Mouse (Mus musculus) neutrophil, adult 5-6 weeks (primary cell): Measurements from ENCODE around the gene Erbin. TPM values are rescaled to one million over a fixed set of nuclear protein-coding genes. Genes with fewer than 3 reads are reported as not detected.
A peak's percentile ranks its signal among the peaks of the same experiment; 100 is the strongest.

Experiments used
- ATAC-seq: fragments of 151-379, 151-347 bp; 2 replicates; pipeline ENCODE4 v1.8.0; 2017; ENCODE audit warnings: mild to moderate bottlenecking, moderate TSS enrichment; ENCODE audit not compliant: insufficient number of reproducible peaks, poor library complexity, low FRiP score, severe bottlenecking; ENCODE audit errors: extremely low read depth
- total RNA-seq: library from RNA; stranded (forward); fragments of 200-1000 nt; gene quantifications from 2 replicates; pipeline ENCODE4 v1.2.3, GENCODE M21; 2017

The Erbin gene
- total RNA-seq: 160 and 170 TPM in 2 replicates

GRCm38 (mm10) chr13:103920261-103920932 lies at the start of gene Erbin:
TSS of gene Erbin (minus strand) at chr13:103920514.
- ATAC-seq: peak; percentile 47

GRCm38 (mm10) chr13:103969912-103970311 lies 49.6 kb upstream of the Erbin start:
- no peak for ATAC-seq

DNA sequence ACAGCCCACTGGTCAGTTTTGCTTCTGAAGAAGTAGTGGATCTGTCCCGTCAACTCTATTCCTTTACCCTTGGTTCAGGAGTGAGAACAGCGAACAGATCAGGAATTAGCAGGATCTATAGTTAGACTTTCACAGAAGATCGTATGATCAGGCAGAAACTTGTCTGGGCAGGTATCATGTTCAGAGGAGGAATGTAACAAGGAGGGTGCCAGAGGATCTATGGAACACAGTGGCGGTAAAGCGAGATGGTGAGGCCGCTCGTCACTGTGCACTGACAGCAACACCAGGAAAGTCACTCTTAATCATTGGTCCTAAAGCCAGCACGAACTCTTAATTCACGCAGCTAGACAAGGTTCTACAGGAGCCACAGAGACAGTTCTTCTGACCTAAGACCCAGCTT lies 47.7 kb upstream of the Erbin start:
- no peak for ATAC-seq

DNA sequence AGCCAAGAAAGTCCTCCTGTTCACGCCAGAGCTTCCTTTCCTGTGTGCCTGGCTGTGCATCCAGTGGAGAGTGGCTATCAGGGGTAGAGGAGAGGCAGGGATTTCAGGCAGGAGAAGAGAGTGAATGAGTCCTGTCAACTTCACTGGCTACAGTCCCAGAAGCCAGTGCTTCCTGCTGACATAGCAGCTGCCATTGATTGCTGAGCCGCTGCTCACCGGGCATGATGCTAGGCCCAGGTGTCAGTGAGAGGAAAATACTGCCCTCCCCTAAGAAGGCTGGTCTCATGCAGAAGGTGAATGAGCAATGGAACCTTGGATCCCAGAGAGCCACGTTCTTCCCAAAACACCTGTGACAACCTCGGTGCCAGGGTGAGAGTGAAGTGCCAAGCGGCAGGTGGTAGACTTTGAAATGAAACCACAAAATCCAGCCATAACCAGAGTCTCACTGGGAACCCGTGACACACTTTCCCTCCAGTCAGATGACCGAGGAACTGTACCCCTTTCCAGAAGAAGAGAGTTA lies 46.4 kb upstream of the Erbin start:
- no peak for ATAC-seq

DNA sequence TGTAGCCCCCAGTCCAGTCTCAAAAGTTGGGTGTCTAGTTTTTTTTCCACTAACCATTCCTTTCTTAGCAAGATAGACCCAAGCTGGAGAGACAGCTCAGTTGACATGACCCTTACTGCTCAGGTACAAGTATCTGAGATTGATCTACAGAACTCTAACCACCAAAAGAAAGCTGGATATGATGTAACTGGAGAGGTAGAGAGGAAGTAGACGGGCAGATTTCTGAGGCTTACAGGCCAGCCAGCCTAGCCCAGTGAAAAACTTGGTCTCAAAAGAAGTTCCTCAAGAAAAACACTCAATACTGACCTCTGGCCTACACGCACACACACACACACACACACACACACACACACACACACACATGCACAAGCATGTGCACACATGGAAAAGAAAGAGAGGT lies 44.9 kb upstream of the Erbin start:
- no peak for ATAC-seq

DNA sequence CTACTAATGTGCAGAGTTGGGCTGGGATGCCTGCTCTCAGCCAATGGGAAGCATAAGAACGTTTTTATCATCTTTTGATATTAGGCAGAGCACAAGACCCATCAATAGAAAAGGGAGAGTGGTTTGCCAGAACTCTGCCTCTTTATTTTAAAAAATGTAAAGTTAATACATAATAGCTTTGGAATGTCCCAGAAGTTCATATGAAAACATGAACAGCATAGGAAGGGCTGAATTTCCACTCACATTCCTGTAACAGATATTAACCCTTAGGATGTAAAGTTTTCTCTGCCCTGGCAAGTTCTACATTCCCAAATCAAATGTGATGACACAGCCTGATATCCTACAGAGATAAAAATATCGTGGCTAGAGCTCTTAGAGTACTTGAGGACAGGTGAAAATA lies 42.8 kb upstream of the Erbin start:
- ATAC-seq: no peak

DNA sequence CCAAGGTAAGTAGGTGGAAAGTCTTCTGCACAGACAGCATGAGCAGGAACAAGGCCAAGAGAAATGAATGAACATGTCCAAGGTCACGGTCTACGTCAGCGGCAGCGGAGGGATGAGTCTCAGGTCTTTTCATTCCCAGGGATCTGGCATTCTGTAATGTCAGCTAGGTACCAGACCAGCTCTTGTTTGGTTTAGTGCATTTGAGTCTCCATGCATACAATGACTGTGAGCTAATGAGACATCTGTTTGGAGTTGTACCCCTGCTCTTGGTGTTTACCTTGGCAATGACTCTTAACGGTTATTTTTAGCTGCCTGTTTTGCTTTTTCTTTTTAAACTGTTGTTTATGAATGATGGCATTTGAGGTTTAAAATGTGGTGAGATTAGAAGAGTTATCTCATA lies 39.5 kb upstream of the Erbin start:
- ATAC-seq: no peak

- ATAC-seq: no peak
Measured at GRCm38 (mm10) chr13:103958607-103959123, 38.4 kb upstream of the Erbin start.

GRCm38 (mm10) chr13:103957175-103957940 lies 37.0 kb upstream of the Erbin start:
- ATAC-seq: no peak

- no peak for ATAC-seq
Measured at GRCm38 (mm10) chr13:103955652-103956051, 35.3 kb upstream of the Erbin start.

DNA sequence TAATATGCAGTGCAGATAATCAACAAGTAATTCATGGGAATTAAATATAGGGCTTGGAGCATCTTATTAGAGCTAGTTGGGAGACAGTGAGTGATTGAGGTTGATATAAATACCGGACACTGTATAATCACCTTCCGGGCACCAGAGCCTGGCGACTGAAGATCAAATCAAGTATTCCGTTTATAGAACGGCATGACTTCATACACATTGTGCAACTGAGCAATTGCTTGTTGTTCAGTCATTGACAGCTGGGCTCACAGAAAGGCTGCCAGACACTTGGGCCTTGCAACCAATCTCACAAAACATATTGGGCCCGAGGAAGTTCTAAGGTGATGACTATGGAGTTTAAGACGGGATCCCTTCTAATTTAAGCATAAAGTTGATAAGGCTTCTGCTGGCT lies 31.1 kb upstream of the Erbin start:
- no peak for ATAC-seq

- ATAC-seq: no peak
Measured at GRCm38 (mm10) chr13:103940796-103941195, 20.5 kb upstream of the Erbin start.

DNA sequence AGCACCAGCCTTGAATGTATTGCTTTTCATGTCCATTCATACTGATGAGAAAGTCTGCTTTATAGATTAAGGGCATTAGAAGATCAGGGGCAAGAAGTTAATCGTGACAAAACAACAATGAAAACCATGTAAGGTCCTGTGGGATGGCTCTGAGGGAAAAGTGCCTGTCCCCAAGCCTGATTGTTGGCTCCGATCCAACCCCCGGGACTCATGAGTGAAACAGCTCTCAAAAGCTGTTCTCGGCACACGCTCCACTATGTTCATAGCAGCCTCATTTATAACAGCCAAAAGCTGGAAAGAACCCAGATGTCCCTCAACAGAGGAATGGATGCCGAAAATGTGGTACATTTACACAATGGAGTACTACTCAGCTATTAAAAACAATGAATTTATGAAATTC lies 4.3 kb upstream of the Erbin start:
- no peak for ATAC-seq

- no peak for ATAC-seq
Measured at GRCm38 (mm10) chr13:103923402-103924065, 3.2 kb upstream of the Erbin start.

DNA sequence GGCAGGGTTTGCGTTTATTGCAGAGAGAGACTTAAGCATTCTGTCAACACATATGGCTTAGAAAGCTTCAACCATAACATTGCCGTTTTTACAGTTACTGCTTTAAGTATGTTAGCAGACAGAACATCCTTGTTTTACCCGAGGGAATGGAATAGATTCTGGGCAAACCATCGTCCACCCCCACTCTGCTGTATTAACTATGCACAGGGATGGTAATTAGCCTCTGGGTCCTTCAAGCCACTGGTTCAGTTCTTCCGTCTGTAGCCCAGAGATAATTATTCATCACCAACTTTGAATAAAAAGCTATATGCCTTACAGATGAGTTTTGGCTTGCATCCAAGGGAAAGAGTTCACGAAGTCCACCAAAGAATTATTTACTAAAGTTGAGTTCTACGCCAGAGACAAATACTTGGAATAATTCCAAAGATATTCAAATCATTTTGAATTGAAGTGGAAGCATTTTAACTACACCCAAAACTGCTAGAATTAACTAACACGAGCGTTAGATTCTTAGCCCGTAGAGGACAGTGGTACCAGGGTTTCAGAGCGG lies 1.6 kb upstream of the Erbin start:
- ATAC-seq: no peak

DNA sequence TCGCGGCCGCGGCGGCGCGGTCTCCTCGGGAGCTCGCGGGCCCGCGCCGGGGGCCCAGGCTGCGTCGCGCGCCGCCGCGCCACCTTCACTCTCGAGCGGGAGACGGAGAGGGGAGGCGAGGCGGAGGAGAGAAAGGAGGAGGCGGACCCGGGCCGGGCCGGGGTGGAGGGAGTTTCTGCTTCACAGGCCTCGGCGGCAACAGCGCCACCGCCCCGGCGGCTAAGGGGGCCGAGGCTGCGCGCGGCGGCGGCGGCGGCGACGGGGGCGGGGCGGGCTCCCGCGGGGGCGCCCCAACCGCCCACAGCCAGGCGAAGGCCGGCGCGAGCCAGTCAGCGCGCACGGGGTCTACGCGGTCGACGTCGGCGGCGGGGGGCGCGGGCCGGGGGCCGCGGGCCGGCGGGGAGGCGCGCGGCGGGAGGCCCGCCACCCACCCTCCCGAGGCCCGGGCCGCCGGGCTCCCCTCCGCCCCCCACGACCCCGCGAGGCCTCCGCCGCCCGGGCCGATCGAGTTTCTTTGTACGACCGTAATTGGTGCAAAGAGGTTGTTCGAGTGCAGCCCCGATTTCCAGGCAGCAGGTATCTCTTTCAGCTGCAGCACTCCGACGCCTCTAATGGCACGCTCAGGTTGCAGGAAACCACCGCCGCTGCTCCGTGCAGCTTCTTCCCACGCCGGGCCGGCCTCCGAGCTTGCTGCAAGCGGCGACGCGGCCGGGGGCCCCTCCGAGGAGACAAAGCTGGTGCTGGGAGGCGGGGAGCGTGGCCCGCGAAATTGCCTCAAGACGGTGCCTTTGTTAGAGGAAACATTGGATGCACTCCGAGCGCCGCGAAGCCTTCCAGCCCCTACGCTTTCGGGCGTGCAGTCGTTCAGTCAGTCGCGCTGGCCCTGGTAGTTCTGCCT lies 868 bp upstream of the Erbin start:
- peak; percentile 68 for ATAC-seq

GRCm38 (mm10) chr13:103919956-103920260 lies 406 bp downstream of the Erbin start:
- no peak for ATAC-seq

DNA sequence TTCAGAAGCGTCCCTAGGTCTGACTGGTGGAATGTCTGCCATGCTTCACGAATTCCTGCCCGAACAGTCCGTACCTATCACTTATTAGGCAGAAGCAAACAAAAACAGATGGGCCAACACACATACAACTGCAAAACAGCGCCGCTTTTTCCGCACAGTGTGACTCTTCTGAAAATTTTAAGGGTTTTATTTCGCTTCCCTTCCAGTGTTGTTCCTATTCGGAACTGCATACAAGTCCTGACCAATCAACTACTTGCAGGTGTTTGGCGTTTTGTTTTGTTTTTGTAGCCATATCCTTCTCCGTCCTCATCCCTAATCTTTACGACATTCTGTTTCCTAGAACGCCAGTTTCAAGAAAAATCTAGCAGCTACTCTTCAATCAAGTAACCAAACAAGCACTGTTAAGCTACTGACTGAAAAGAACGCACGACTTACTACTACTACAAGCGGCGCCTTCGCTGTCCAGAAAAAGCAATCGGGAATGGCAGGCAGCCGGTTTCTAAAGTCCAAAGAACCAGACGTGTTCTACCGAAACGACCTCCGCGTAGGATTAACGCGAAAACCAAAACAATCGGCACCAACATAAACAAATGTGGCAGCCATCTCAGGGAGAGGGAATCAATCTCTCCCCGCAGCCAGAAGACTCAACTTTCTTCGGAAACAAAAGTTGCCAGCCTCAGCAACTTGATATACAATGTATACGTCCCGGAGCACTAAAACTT lies 919 bp downstream of the Erbin start:
- ATAC-seq: no peak
